Mouse (Mus musculus) ES-E14 (cell line): ENCODE measurements around the gene Kif26b. TPM values are rescaled to one million over a fixed set of nuclear protein-coding genes. Genes with fewer than 3 reads are reported as not detected.

Source experiments
- DNase-seq: peaks from one replicate; pipeline ENCODE4 v3.0.0-alpha.2; 2013; ENCODE audit warnings: low read depth, low spot score
- H3K27ac ChIP-seq: 2 replicates; pipeline ENCODE4 v1.5.1; 2012; ENCODE audit warnings: low read depth, mild to moderate bottlenecking, low read length, moderate library complexity, mixed read lengths; ENCODE audit not compliant: poor library complexity, insufficient read depth, severe bottlenecking
- H3K36me3 ChIP-seq: 2 replicates; pipeline ENCODE4 v1.6.1; 2012; ENCODE audit warnings: mild to moderate bottlenecking, low read length, moderate library complexity, mixed read lengths; ENCODE audit not compliant: control insufficient read depth, poor library complexity, insufficient read depth, severe bottlenecking
- H3K4me1 ChIP-seq, 2 experiments: fragments of 150-350 bp in 1 of 2; sonication (generic) in 1 of 2; 2 replicates each; pipeline ENCODE4 v1.6.1; 2012; ENCODE audit warnings: low read length in 2 of 2, mild to moderate bottlenecking in 1 of 2, mixed read lengths in 1 of 2; ENCODE audit not compliant: control insufficient read depth in 2 of 2, insufficient read depth in 2 of 2, poor library complexity in 1 of 2
- H3K4me3 ChIP-seq, 2 experiments: fragments of 150-350 bp in 1 of 2; sonication (generic) in 1 of 2; 2 replicates each; pipeline ENCODE4 v1.5.1; 2012; ENCODE audit warnings: low read length in 2 of 2, low read depth in 1 of 2, mild to moderate bottlenecking in 1 of 2, mixed read lengths in 1 of 2; ENCODE audit not compliant: insufficient read depth in 1 of 2, poor library complexity in 1 of 2, severe bottlenecking in 1 of 2
- H3K9ac ChIP-seq: 2 replicates; pipeline ENCODE4 v1.6.1; 2012; ENCODE audit warnings: low read depth, mild to moderate bottlenecking, low read length, mixed read lengths; ENCODE audit not compliant: poor library complexity, insufficient read depth, severe bottlenecking
- H3K9me3 ChIP-seq: fragments of 150-350 bp; sonication (generic); 2 replicates; pipeline ENCODE4 v1.6.1; 2012; ENCODE audit warnings: low read depth, mild to moderate bottlenecking, low read length; ENCODE audit not compliant: control insufficient read depth, insufficient read depth
- CHD2 ChIP-seq: IDR thresholded peaks from 2 replicates; pipeline ENCODE4 v1.6.1; 2014; ENCODE audit warnings: mild to moderate bottlenecking, low read depth, low read length, inconsistent platforms
- HCFC1 ChIP-seq: IDR thresholded peaks from 2 replicates; pipeline ENCODE4 v1.6.1; 2012; ENCODE audit warnings: low read length, inconsistent platforms, borderline replicate concordance; ENCODE audit not compliant: insufficient read depth
- MAFK ChIP-seq: IDR thresholded peaks from 2 replicates; pipeline ENCODE4 v1.6.1; 2014; ENCODE audit warnings: mild to moderate bottlenecking, low read depth, low read length, inconsistent platforms; ENCODE audit not compliant: insufficient read depth
- ZC3H11A ChIP-seq: IDR thresholded peaks from 2 replicates; pipeline ENCODE4 v1.6.1; 2012; ENCODE audit warnings: low read depth, mild to moderate bottlenecking, inconsistent platforms, low read length, borderline replicate concordance
- ZNF384 ChIP-seq: IDR thresholded peaks from 2 replicates; pipeline ENCODE4 v1.6.1; 2012; ENCODE audit warnings: low read depth, low read length, inconsistent platforms
- in situ Hi-C, 2 experiments: fragments of 600-800 bp; cut with MboI; formaldehyde crosslinking; loops; one replicate each; pipeline ENCODE4 v1.15.1; 2025; ENCODE audit warnings: low sequenced_read_pairs in 2 of 2, inconsistent platforms in 1 of 2; ENCODE audit not compliant: unreplicated experiment in 2 of 2
- total RNA-seq: library from RNA; depleted of rRNA; stranded (reverse); fragments of 300-350 nt; gene quantifications from 2 replicates; pipeline ENCODE4 v1.2.3, GENCODE M21; 2012

The Kif26b gene
- total RNA-seq, 1 experiment: 0.94 TPM

DNA sequence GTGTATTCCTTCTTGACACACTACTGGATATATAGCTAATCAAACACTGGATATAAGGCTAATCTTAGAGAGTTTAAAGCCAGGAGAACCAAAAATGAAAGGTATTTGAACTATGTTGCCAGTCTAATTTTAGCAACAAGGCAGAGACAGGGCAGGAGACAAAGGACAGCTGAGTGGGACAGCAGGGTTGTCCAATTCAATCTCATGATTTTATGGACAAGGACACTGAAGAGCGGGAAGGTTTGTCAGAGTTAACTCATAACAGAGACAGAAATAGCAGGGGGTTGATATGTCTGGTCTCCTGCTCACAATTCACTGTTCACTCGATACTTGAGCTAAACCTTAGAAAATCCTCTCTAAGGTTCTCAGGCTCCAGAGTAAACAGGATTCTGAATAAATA, 187.5 kb downstream of the Kif26b start:
- in situ Hi-C loops: no loop called here
- DNase-seq: no peak
- no peak overlapping the region for H3K27ac ChIP-seq
- H3K4me1 ChIP-seq: no peaks in the 10 kb centered on the region
- H3K36me3 ChIP-seq: no peaks in the 10 kb centered on the region
- TF ChIP-seq ZC3H11A (no peak), CHD2 (no peak)
- H3K4me3 ChIP-seq: no peak overlapping the region
- no peaks in the 10 kb centered on the region for H3K9me3 ChIP-seq
- no peak overlapping the region for H3K9ac ChIP-seq

DNA sequence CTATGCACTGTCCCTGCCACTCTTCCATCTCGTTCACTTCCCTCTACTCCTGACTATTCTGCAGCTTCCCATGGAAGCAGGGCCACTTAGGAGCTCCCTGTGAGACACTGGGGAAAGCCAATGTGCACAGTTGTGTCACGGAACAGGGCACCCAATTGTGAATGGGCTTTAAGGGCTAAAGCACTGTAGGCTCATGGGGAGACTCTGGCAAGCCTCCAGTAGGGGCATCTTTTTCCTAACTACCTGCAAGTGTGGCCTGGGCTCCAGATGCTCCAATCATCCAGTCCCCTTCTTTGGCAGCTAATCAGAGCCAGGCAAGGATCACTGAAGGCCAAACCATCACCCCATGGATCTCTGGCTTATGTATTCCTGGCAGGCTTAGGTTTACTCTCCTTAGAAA, 191.9 kb downstream of the Kif26b start:
- H3K9ac ChIP-seq: no peak overlapping the region
- TF ChIP-seq MAFK: no peak
- TF ChIP-seq ZNF384: no peak
- no peak for TF ChIP-seq HCFC1
- no peak for TF ChIP-seq ZC3H11A
- no peak for TF ChIP-seq CHD2
- in situ Hi-C loops: no loop called here
- H3K4me3 ChIP-seq: no peak overlapping the region
- DNase-seq: no peak
- H3K27ac ChIP-seq: no peak overlapping the region
- H3K36me3 ChIP-seq: no peaks in the 10 kb centered on the region
- H3K4me1 ChIP-seq: no peaks in the 10 kb centered on the region
- no peaks in the 10 kb centered on the region for H3K9me3 ChIP-seq

GRCm38 (mm10) chr1:178722793-178723192, 193.9 kb downstream of the Kif26b start:
- Histone ChIP-seq H3K36me3 (no peaks in the 10 kb centered on the region), H3K9me3 (no peaks in the 10 kb centered on the region), H3K4me1 (no peaks in the 10 kb centered on the region), H3K27ac (no peak overlapping the region), H3K4me3 (no peak overlapping the region), H3K9ac (no peak overlapping the region)
- no peak for DNase-seq
- in situ Hi-C loops: no loop called here
- TF ChIP-seq ZNF384 (no peak), HCFC1 (no peak), CHD2 (no peak), ZC3H11A (no peak), MAFK (no peak)

GRCm38 (mm10) chr1:178725536-178725935, 196.6 kb downstream of the Kif26b start:
- Histone ChIP-seq H3K9me3 (no peaks in the 10 kb centered on the region), H3K9ac (no peak overlapping the region), H3K4me3 (no peak overlapping the region), H3K27ac (no peak overlapping the region), H3K4me1 (no peaks in the 10 kb centered on the region), H3K36me3 (no peaks in the 10 kb centered on the region)
- no peak for DNase-seq
- in situ Hi-C loops: no loop called here
- no peak for TF ChIP-seq ZNF384
- TF ChIP-seq ZC3H11A: no peak
- no peak for TF ChIP-seq HCFC1
- TF ChIP-seq MAFK: no peak
- no peak for TF ChIP-seq CHD2

DNA sequence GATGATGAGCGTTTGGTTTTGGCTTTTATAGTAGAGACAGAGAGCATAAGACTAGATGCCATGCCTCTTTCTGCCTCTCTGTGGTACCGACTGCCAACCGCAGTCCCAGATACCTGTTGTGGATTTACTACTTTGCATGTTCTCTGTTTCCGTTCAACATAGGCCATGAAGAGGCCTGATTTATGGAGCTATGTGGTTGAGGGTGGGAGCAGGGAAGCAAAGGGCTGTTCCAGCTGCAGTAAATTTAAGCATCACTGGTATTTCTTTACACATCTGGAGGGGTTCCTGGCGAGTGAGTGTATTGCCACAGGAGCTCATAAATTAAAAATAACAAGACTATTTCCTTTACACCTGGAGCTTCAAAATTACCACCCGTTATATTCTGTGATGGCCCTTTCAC, 199.3 kb downstream of the Kif26b start:
- no peak overlapping the region for H3K9ac ChIP-seq
- in situ Hi-C loops: no loop called here
- no peak overlapping the region for H3K27ac ChIP-seq
- H3K36me3 ChIP-seq: no peaks in the 10 kb centered on the region
- H3K4me3 ChIP-seq: no peak overlapping the region
- no peak for DNase-seq
- H3K9me3 ChIP-seq: no peaks in the 10 kb centered on the region
- TF ChIP-seq MAFK: no peak
- H3K4me1 ChIP-seq: no peaks in the 10 kb centered on the region
